ENCODE assay signal across 8 mouse cellular contexts in genomic region chr11:101468263-101468688, GRCm38 (mm10). TPM values are rescaled to one million over a fixed set of nuclear protein-coding genes. Genes with fewer than 3 reads are reported as not detected.
DNase-seq lines count a peak whose midpoint lies in the region; ATAC-seq and TF ChIP-seq lines count a peak whose summit lies in the region.

No protein-coding gene starts in this region.

- 1% methylated on average over 30 of the region's 31 CpGs for WGBS in heart, embryonic 12.5 days
- WGBS in forebrain, embryonic 11.5 days = under 1% methylated on average over 30 of the region's 31 CpGs
- under 1% methylated on average over 21 of the region's 31 CpGs for WGBS in limb, embryonic 14.5 days
- WGBS in stomach, embryonic 15.5 days = 1% methylated on average over 29 of the region's 31 CpGs

- no peak for DNase-seq in heart, adult 11 months
- DNase-seq in forebrain, embryonic 11.5 days (ENCODE audit: low spot score) = no peak
- peak; percentile 5 for DNase-seq in limb, embryonic 14.5 days (ENCODE audit: low spot score)

- TF ChIP-seq CTCF in E14TG2a.4 (conservative IDR thresholded peaks at IDR 0.05; ENCODE audit: low read length) = no peak

- no peaks in the 10 kb centered on the region for H3K36me3 ChIP-seq in heart, embryonic 12.5 days
- peaks cover 14% of the 10 kb centered on the region for H3K36me3 ChIP-seq in E14TG2a.4 (ENCODE audit: insufficient read depth, low read length)
- H3K36me3 ChIP-seq in forebrain, embryonic 11.5 days (ENCODE audit: control insufficient read depth, insufficient read depth, low read length) = no peaks in the 10 kb centered on the region
- H3K36me3 ChIP-seq in limb, embryonic 14.5 days (ENCODE audit: control insufficient read depth, insufficient read depth, low read length) = no peaks in the 10 kb centered on the region
- no peaks in the 10 kb centered on the region for H3K36me3 ChIP-seq in stomach, embryonic 15.5 days

- H3K9me3 ChIP-seq in heart, embryonic 12.5 days (replicated peaks) = no peaks in the 10 kb centered on the region
- H3K9me3 ChIP-seq in E14TG2a.4 (ENCODE audit: low read length) = no peaks in the 10 kb centered on the region
- H3K9me3 ChIP-seq in forebrain, embryonic 11.5 days (ENCODE audit: control insufficient read depth, low read length) = no peaks in the 10 kb centered on the region
- no peaks in the 10 kb centered on the region for H3K9me3 ChIP-seq in limb, embryonic 14.5 days (ENCODE audit: control insufficient read depth, low read length)
- no peaks in the 10 kb centered on the region for H3K9me3 ChIP-seq in stomach, embryonic 15.5 days

- H3K27ac ChIP-seq in heart, embryonic 12.5 days (ENCODE audit: poor library complexity, severe bottlenecking) = peak overlapping the region; percentile 44
- H3K27ac ChIP-seq in forebrain, embryonic 11.5 days (ENCODE audit: low read depth, low read length) = peak overlapping the region; percentile 71
- no peak overlapping the region for H3K27ac ChIP-seq in limb, embryonic 14.5 days (replicated peaks; ENCODE audit: low read depth, low read length)
- H3K27ac ChIP-seq in stomach, embryonic 15.5 days = peak overlapping the region; percentile 65; the same call in 1 of the 2 replicates

- peak overlapping the region; percentile 77 for H3K4me3 ChIP-seq in heart, embryonic 12.5 days
- peak overlapping the region; percentile 87 for H3K4me3 ChIP-seq in E14TG2a.4 (replicated peaks; ENCODE audit: low read length)
- peak overlapping the region; percentile 78 for H3K4me3 ChIP-seq in forebrain, embryonic 11.5 days (ENCODE audit: low read depth, low read length)
- H3K4me3 ChIP-seq in limb, embryonic 14.5 days (replicated peaks; ENCODE audit: low read length) = peak overlapping the region; percentile 70
- peak overlapping the region; percentile 86 for H3K4me3 ChIP-seq in stomach, embryonic 15.5 days (replicated peaks)

- H3K4me1 ChIP-seq in heart, embryonic 12.5 days (replicated peaks) = peaks cover 53% of the 10 kb centered on the region
- H3K4me1 ChIP-seq in E14TG2a.4 (replicated peaks; ENCODE audit: low read depth, low read length) = peaks cover 80% of the 10 kb centered on the region
- H3K4me1 ChIP-seq in forebrain, embryonic 11.5 days (replicated peaks; ENCODE audit: control insufficient read depth, insufficient read depth, low read length) = peaks cover 15% of the 10 kb centered on the region
- peaks cover 23% of the 10 kb centered on the region for H3K4me1 ChIP-seq in limb, embryonic 14.5 days (ENCODE audit: control insufficient read depth, insufficient read depth, low read length)
- peaks cover 28% of the 10 kb centered on the region for H3K4me1 ChIP-seq in stomach, embryonic 15.5 days

- no peak; the same call in 1 of the 2 replicates for ATAC-seq in heart, embryonic 12.5 days (ENCODE audit: insufficient number of reproducible peaks, low FRiP score)
- peak; percentile 55; the same call in 1 of the 2 replicates for ATAC-seq in forebrain, embryonic 11.5 days (replicated peaks; ENCODE audit: low FRiP score)
- ATAC-seq in limb, embryonic 14.5 days (ENCODE audit: low FRiP score, low read depth) = peak; percentile 10
- ATAC-seq in stomach, embryonic 15.5 days (ENCODE audit: insufficient read depth, low FRiP score, low read depth) = peak; percentile 5; the same call in 1 of the 2 replicates
- no peak for ATAC-seq in CD4-positive, CD25-positive, alpha-beta regulatory T cell, adult 4 months
- no peak for ATAC-seq in frontal cortex, adult (ENCODE audit: low TSS enrichment)

- H3K4me2 ChIP-seq in heart, embryonic 12.5 days = peak overlapping the region; percentile 95
- H3K4me2 ChIP-seq in forebrain, embryonic 11.5 days (ENCODE audit: low read depth, low read length, severe bottlenecking) = peak overlapping the region; percentile 63
- peak overlapping the region; percentile 95 for H3K4me2 ChIP-seq in limb, embryonic 14.5 days (replicated peaks; ENCODE audit: low read depth, low read length, severe bottlenecking)
- peak overlapping the region; percentile 98 for H3K4me2 ChIP-seq in stomach, embryonic 15.5 days

- no peaks in the 10 kb centered on the region for H3K27me3 ChIP-seq in heart, embryonic 12.5 days (replicated peaks)
- H3K27me3 ChIP-seq in E14TG2a.4 (ENCODE audit: insufficient read depth, low read length) = peaks cover 57% of the 10 kb centered on the region
- no peaks in the 10 kb centered on the region for H3K27me3 ChIP-seq in forebrain, embryonic 11.5 days (ENCODE audit: control insufficient read depth, insufficient read depth, low read length)
- no peaks in the 10 kb centered on the region for H3K27me3 ChIP-seq in limb, embryonic 14.5 days (ENCODE audit: control insufficient read depth, insufficient read depth, low read length)
- no peaks in the 10 kb centered on the region for H3K27me3 ChIP-seq in stomach, embryonic 15.5 days (replicated peaks)

- H3K9ac ChIP-seq in heart, embryonic 12.5 days = peak overlapping the region; percentile 87
- peak overlapping the region; percentile 89 for H3K9ac ChIP-seq in forebrain, embryonic 11.5 days (ENCODE audit: low read length)
- H3K9ac ChIP-seq in limb, embryonic 14.5 days (ENCODE audit: low read depth, low read length, severe bottlenecking) = peak overlapping the region; percentile 61
- H3K9ac ChIP-seq in stomach, embryonic 15.5 days = peak overlapping the region; percentile 58

- TF ChIP-seq POLR2A in limb, embryonic 14.5 days (IDR thresholded peaks at IDR 0.05; ENCODE audit: borderline replicate concordance, extremely low read depth, insufficient read depth, insufficient read length) = no peak

RNA-seq across cellular contexts. Expression of gene Vat1, which starts 2.2 kb away (rescaled TPM):
- 39.3 and 40.4 TPM in 2 replicates for polyA plus RNA-seq in heart, embryonic 12.5 days (2016; fragmentation: Nextera tagmentation; extraction: Ambion mirVana)
- polyA plus RNA-seq in forebrain, embryonic 11.5 days (2014; fragmentation: Nextera tagmentation; extraction: Ambion mirVana) = 47.0 and 51.4 TPM in 2 replicates
- 88.0 and 96.1 TPM in 2 replicates for polyA plus RNA-seq in limb, embryonic 14.5 days (2012; rRNA removed)
- 56.1 and 63.3 TPM in 2 replicates for polyA plus RNA-seq in limb, embryonic 14.5 days (2014; fragmentation: Nextera tagmentation; extraction: Ambion mirVana)
- 59.3 and 62.3 TPM in 2 replicates for polyA plus RNA-seq in stomach, embryonic 15.5 days (2015; fragmentation: Nextera tagmentation; extraction: Ambion mirVana)
- 1 to 10 TPM; 1.1 to 1.5 TPM for polyA plus RNA-seq in CD4-positive, CD25-positive, alpha-beta regulatory T cell, adult 4 months (2017; shearing (Covaris generic))

RNA-seq across cellular contexts. Expression of gene Rnd2, which starts 3.5 kb away (rescaled TPM):
- polyA plus RNA-seq in heart, embryonic 12.5 days (2016; fragmentation: Nextera tagmentation; extraction: Ambion mirVana) = 30.5 and 31.9 TPM in 2 replicates
- polyA plus RNA-seq in forebrain, embryonic 11.5 days (2014; fragmentation: Nextera tagmentation; extraction: Ambion mirVana) = 43.5 and 49.0 TPM in 2 replicates
- polyA plus RNA-seq in limb, embryonic 14.5 days (2012; rRNA removed) = 20.7 and 21.8 TPM in 2 replicates
- polyA plus RNA-seq in limb, embryonic 14.5 days (2014; fragmentation: Nextera tagmentation; extraction: Ambion mirVana) = 8.4 and 10.4 TPM in 2 replicates
- polyA plus RNA-seq in stomach, embryonic 15.5 days (2015; fragmentation: Nextera tagmentation; extraction: Ambion mirVana) = 16.0 and 17.1 TPM in 2 replicates
- under 1 TPM in 1 of 2 experiments, not detected in 1; 0.23 TPM for polyA plus RNA-seq in CD4-positive, CD25-positive, alpha-beta regulatory T cell, adult 4 months (2017; shearing (Covaris generic))

RNA-seq across cellular contexts. Expression of gene Ifi35, which starts 20.1 kb away (rescaled TPM):
- polyA plus RNA-seq in heart, embryonic 12.5 days (2016; fragmentation: Nextera tagmentation; extraction: Ambion mirVana) = 11.5 and 12.3 TPM in 2 replicates
- 3.8 and 3.9 TPM in 2 replicates for polyA plus RNA-seq in forebrain, embryonic 11.5 days (2014; fragmentation: Nextera tagmentation; extraction: Ambion mirVana)
- 13.1 and 15.2 TPM in 2 replicates for polyA plus RNA-seq in limb, embryonic 14.5 days (2012; rRNA removed)
- 16.1 and 16.7 TPM in 2 replicates for polyA plus RNA-seq in limb, embryonic 14.5 days (2014; fragmentation: Nextera tagmentation; extraction: Ambion mirVana)
- polyA plus RNA-seq in stomach, embryonic 15.5 days (2015; fragmentation: Nextera tagmentation; extraction: Ambion mirVana) = 24.2 and 24.5 TPM in 2 replicates
- 100 to 1,000 TPM; 174 to 204 TPM for polyA plus RNA-seq in CD4-positive, CD25-positive, alpha-beta regulatory T cell, adult 4 months (2017; shearing (Covaris generic))

RNA-seq across cellular contexts. Expression of gene Rpl27, which starts 26.2 kb away (rescaled TPM):
- 247 and 258 TPM in 2 replicates for polyA plus RNA-seq in heart, embryonic 12.5 days (2016; fragmentation: Nextera tagmentation; extraction: Ambion mirVana)
- polyA plus RNA-seq in forebrain, embryonic 11.5 days (2014; fragmentation: Nextera tagmentation; extraction: Ambion mirVana) = 370 and 424 TPM in 2 replicates
- 1,216 and 1,303 TPM in 2 replicates for polyA plus RNA-seq in limb, embryonic 14.5 days (2012; rRNA removed)
- 384 and 422 TPM in 2 replicates for polyA plus RNA-seq in limb, embryonic 14.5 days (2014; fragmentation: Nextera tagmentation; extraction: Ambion mirVana)
- 284 and 331 TPM in 2 replicates for polyA plus RNA-seq in stomach, embryonic 15.5 days (2015; fragmentation: Nextera tagmentation; extraction: Ambion mirVana)
- polyA plus RNA-seq in CD4-positive, CD25-positive, alpha-beta regulatory T cell, adult 4 months (2017; shearing (Covaris generic)) = 100 to 1,000 TPM; 407 to 740 TPM

RNA-seq across cellular contexts. Expression of gene Ptges3l, which starts 43.1 kb away (rescaled TPM):
- 80.3 and 80.5 TPM in 2 replicates for polyA plus RNA-seq in heart, embryonic 12.5 days (2016; fragmentation: Nextera tagmentation; extraction: Ambion mirVana)
- 1.6 and 2.7 TPM in 2 replicates for polyA plus RNA-seq in forebrain, embryonic 11.5 days (2014; fragmentation: Nextera tagmentation; extraction: Ambion mirVana)
- 23.7 and 27.5 TPM in 2 replicates for polyA plus RNA-seq in limb, embryonic 14.5 days (2012; rRNA removed)
- 13.9 and 20.5 TPM in 2 replicates for polyA plus RNA-seq in limb, embryonic 14.5 days (2014; fragmentation: Nextera tagmentation; extraction: Ambion mirVana)
- polyA plus RNA-seq in stomach, embryonic 15.5 days (2015; fragmentation: Nextera tagmentation; extraction: Ambion mirVana) = 14.5 and 17.5 TPM in 2 replicates
- polyA plus RNA-seq in CD4-positive, CD25-positive, alpha-beta regulatory T cell, adult 4 months (2017; shearing (Covaris generic)) = 1 to 10 TPM; 1.7 to 2.1 TPM

Comparison
In these comparisons a context has a peak if more than half of its experiments do, and no peak if none do; other contexts are left out.
1. ATAC-seq: peak in forebrain, embryonic 11.5 days (single experiment), limb, embryonic 14.5 days (single experiment) and stomach, embryonic 15.5 days (single experiment); none in heart, embryonic 12.5 days (single experiment), CD4-positive, CD25-positive, alpha-beta regulatory T cell, adult 4 months (single experiment) and frontal cortex, adult (single experiment).
2. RNA of gene Vat1, which starts 2.2 kb away (polyA plus RNA-seq): 56.1 to 96.1 TPM in limb, embryonic 14.5 days, 59.3 to 62.3 TPM in stomach, embryonic 15.5 days, 47.0 to 51.4 TPM in forebrain, embryonic 11.5 days and 39.3 to 40.4 TPM in heart, embryonic 12.5 days; 1.1 to 1.5 TPM in CD4-positive, CD25-positive, alpha-beta regulatory T cell, adult 4 months; every median in the first group is over 10 times any median in the second.
3. RNA of gene Rnd2, which starts 3.5 kb away (polyA plus RNA-seq): 43.5 to 49.0 TPM in forebrain, embryonic 11.5 days, 30.5 to 31.9 TPM in heart, embryonic 12.5 days, 8.4 to 21.8 TPM in limb, embryonic 14.5 days and 16.0 to 17.1 TPM in stomach, embryonic 15.5 days; 0.23 TPM in CD4-positive, CD25-positive, alpha-beta regulatory T cell, adult 4 months; every median in the first group is over 4 times any median in the second.
4. Peak in every context shown above with its lines, with median percentiles within 50 percentile points of each other: H3K4me2 ChIP-seq, H3K4me3 ChIP-seq and H3K9ac ChIP-seq.